Mouse (Mus musculus): ENCODE data around the gene Snx8. TPM values are rescaled to one million over a fixed set of nuclear protein-coding genes. Genes with fewer than 3 reads are reported as not detected.

Snx8 gene
- polyA plus RNA-seq, 1 experiment from 2014 or later = 17.6 TPM

Small RNA genes lying within 50 kb of the gene (microRNA-seq; reads per million reads assigned to microRNA genes)
- gene Mir7038 = 0.80 reads per million

Other genes starting within 250 kb of the Snx8 start
- gene Mad1l1, start 67.7 kb downstream of the Snx8 start, polyA plus RNA-seq (2015; fragmentation: Nextera tagmentation; extraction: Ambion mirVana) = 43.1 and 44.5 TPM in 2 replicates
- 35.7 and 37.8 TPM in 2 replicates for gene Nudt1, start 67.6 kb downstream of the Snx8 start, polyA plus RNA-seq (2015; fragmentation: Nextera tagmentation; extraction: Ambion mirVana)
- 20.8 and 21.8 TPM in 2 replicates for gene Mrm2, start 57.4 kb downstream of the Snx8 start, polyA plus RNA-seq (2015; fragmentation: Nextera tagmentation; extraction: Ambion mirVana)
- gene Eif3b, start 30.1 kb upstream of the Snx8 start, polyA plus RNA-seq (2015; fragmentation: Nextera tagmentation; extraction: Ambion mirVana) = 84.0 and 95.0 TPM in 2 replicates
- gene Gm4869, start 56.4 kb upstream of the Snx8 start, polyA plus RNA-seq (2015; fragmentation: Nextera tagmentation; extraction: Ambion mirVana) = not detected in 2 replicates
- 8.8 and 11.1 TPM in 2 replicates for gene Chst12, start 116.3 kb upstream of the Snx8 start, polyA plus RNA-seq (2015; fragmentation: Nextera tagmentation; extraction: Ambion mirVana)
- 0.49 TPM in 1 of 2 replicates, not detected in the other for gene Grifin, start 175.8 kb upstream of the Snx8 start, polyA plus RNA-seq (2015; fragmentation: Nextera tagmentation; extraction: Ambion mirVana)
- gene Lfng, start 218.1 kb upstream of the Snx8 start, polyA plus RNA-seq (2015; fragmentation: Nextera tagmentation; extraction: Ambion mirVana) = 28.8 and 31.8 TPM in 2 replicates